Mouse (Mus musculus) cortical plate, adult 2 months (tissue): ENCODE measurements around the gene Clec11a. TPM values are rescaled to one million over a fixed set of nuclear protein-coding genes. Genes with fewer than 3 reads are reported as not detected.
A peak's percentile ranks its signal among the peaks of the same experiment; 100 is the strongest.

Experiments
- H3K27ac ChIP-seq: fragments of 200-500 bp; 2 replicates; pipeline ENCODE4 v1.5.1; 2012; ENCODE audit warnings: low read length, control low read depth, inconsistent platforms; ENCODE audit not compliant: insufficient read depth
- H3K4me1 ChIP-seq: fragments of 200-500 bp; 2 replicates; pipeline ENCODE4 v1.6.1; 2011; ENCODE audit warnings: low read length; ENCODE audit not compliant: control insufficient read depth, insufficient read depth
- H3K4me3 ChIP-seq: fragments of 200-500 bp; 2 replicates; pipeline ENCODE4 v1.5.1; 2011; ENCODE audit warnings: mild to moderate bottlenecking, low read length, control low read depth; ENCODE audit not compliant: insufficient read depth
- CTCF ChIP-seq: fragments of 200-500 bp; IDR thresholded peaks from 2 replicates; pipeline ENCODE4 v1.5.1; 2011; ENCODE audit warnings: mild to moderate bottlenecking, control low read depth, low read length; ENCODE audit not compliant: insufficient read depth; ENCODE audit errors: extremely low read depth
- POLR2A ChIP-seq: fragments of 200-500 bp; IDR thresholded peaks from 2 replicates; pipeline ENCODE4 v1.6.1; 2011; ENCODE audit warnings: mild to moderate bottlenecking, low read length, control low read depth; ENCODE audit not compliant: insufficient read depth; ENCODE audit errors: extremely low read depth
- polyA plus RNA-seq: library from polyadenylated mRNA; depleted of rRNA; stranded (reverse); fragments of >200 nt; gene quantifications from 2 replicates; pipeline ENCODE4 v1.2.3, GENCODE M21; 2012; rRNA removed

The Clec11a gene
- 5.4 and 5.6 TPM in 2 replicates for polyA plus RNA-seq

DNA sequence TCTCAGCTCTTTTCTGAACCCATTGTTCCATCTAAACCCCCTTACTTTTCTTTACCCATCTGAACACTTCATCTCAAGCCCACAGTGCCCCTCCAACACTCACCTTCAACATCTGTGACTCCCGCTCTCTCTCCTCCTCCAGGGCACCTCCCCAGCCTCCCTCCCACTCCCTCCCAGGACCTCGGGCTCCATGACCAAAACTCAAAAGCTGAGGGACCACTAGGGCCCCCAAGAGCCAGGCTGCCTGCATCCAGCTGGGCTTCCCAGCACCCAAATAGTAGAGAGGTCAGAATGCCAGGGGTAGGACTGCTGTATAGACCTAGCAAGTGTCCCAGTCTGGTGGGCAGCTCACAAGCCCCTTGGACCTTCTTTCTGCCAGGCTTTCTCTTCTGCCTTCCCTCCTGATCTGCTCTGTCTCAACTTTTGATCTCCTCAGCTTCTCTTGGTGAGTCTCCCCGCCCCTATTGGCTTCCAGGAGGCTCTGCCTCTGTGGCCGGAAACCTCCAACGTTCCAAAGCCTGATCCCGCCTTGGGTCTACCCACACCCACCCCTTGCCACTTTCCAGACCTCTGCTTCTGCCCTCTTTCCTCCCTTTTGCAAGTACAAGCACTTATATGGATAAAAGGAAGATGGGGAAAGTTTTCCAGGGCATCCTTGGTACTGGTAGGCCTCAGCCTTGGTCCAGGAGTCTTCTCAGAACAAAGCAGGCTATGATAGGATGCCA, at the start of gene Clec11a:
Gene Clec11a (minus strand): TSS at position 387 of the 725 bp plus-strand sequence.
- no peak within 1 kb of the TSS for H3K27ac ChIP-seq
- 0 out of 2 replicates have a peak, but pooled peaks cover 2% of the 10 kb centered on the region for H3K4me1 ChIP-seq
- no peak within 1 kb of the TSS for H3K4me3 ChIP-seq
- TF ChIP-seq POLR2A (no peak), CTCF (no peak)

- H3K27ac ChIP-seq = no peak overlapping the region
- H3K4me3 ChIP-seq = no peak overlapping the region
- peaks cover 2% of the 10 kb centered on the region; the same call in 1 of the 2 replicates for H3K4me1 ChIP-seq
- TF ChIP-seq CTCF (no peak), POLR2A (no peak)
These were observed 48.7 kb upstream of the Clec11a start for GRCm38 (mm10) chr7:44355411-44355810.

- TF ChIP-seq CTCF (no peak), POLR2A (no peak)
- no peaks in the 10 kb centered on the region for H3K4me1 ChIP-seq
- no peak overlapping the region for H3K4me3 ChIP-seq
- H3K27ac ChIP-seq = no peak overlapping the region
These were observed 47.1 kb upstream of the Clec11a start for GRCm38 (mm10) chr7:44353601-44354340.

DNA sequence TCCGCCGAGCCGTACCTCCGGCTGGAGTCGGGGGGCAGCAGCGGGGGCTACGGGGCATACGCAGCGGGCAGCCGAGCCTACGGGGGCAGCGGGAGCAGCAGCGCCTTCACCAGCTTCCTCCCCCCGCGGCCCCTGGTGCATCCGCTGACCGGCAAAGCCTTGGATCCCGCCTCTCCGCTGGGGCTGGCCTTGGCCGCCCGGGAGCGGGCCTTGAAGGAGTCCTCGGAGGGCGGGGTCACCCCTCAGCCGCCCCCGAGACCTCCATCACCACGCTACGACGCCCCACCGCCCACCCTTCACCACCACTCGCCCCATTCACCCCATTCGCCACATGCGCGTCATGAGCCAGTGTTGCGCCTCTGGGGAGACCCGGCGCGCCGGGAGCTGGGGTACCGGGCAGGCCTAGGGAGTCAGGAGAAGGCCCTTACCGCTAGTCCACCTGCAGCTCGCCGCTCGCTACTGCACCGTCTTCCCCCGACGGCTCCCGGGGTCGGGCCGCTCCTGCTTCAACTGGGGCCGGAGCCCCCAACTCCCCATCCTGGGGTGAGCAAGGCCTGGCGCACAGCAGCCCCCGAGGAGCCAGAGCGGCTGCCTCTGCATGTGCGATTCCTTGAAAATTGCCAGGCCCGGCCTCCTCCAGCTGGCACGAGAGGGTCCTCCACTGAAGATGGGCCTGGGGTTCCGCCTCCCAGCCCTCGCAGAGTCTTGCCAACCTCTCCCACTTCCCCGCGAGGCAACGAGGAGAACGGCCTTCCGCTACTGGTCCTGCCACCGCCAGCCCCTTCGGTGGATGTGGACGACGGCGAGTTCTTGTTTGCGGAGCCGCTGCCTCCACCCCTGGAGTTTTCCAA, 46.3 kb upstream of the Clec11a start:
- TF ChIP-seq POLR2A (no peak), CTCF (no peak)
- Histone ChIP-seq H3K27ac (no peak overlapping the region), H3K4me1 (no peaks in the 10 kb centered on the region), H3K4me3 (no peak overlapping the region)

DNA sequence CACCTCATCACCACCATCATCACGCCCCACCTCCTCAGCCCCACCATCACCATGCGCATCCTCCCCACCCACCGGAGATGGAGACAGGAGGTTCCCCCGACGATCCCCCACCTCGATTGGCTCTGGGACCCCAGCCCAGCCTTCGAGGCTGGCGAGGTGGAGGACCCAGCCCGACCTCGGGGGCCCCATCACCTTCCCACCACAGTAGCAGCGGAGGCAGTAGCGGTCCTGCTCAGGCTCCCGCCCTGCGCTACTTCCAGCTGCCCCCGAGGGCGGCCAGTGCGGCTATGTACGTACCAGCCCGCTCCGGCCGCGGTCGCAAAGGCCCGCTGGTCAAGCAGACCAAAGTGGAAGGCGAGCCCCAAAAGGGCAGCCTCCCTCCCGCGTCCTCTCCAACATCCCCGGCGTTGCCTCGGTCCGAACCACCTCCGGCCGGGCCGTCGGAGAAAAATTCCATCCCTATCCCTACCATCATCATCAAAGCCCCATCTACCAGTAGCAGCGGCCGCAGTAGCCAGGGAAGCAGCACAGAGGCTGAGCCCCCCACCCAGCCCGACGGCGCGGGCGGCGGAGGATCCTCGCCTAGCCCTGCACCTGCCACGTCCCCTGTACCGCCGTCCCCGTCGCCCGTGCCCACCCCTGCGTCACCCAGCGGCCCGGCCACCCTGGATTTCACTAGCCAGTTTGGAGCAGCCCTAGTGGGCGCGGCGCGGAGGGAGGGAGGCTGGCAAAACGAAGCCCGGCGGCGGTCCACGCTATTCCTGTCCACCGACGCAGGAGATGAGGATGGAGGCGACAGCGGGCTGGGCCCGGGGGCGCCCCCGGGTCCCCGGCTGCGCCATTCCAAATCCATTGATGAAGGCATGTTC, 45.4 kb upstream of the Clec11a start:
- no peak for TF ChIP-seq POLR2A
- no peak for TF ChIP-seq CTCF
- H3K4me1 ChIP-seq = no peaks in the 10 kb centered on the region
- no peak overlapping the region for H3K4me3 ChIP-seq
- no peak overlapping the region; the same call in 1 of the 2 replicates for H3K27ac ChIP-seq

DNA sequence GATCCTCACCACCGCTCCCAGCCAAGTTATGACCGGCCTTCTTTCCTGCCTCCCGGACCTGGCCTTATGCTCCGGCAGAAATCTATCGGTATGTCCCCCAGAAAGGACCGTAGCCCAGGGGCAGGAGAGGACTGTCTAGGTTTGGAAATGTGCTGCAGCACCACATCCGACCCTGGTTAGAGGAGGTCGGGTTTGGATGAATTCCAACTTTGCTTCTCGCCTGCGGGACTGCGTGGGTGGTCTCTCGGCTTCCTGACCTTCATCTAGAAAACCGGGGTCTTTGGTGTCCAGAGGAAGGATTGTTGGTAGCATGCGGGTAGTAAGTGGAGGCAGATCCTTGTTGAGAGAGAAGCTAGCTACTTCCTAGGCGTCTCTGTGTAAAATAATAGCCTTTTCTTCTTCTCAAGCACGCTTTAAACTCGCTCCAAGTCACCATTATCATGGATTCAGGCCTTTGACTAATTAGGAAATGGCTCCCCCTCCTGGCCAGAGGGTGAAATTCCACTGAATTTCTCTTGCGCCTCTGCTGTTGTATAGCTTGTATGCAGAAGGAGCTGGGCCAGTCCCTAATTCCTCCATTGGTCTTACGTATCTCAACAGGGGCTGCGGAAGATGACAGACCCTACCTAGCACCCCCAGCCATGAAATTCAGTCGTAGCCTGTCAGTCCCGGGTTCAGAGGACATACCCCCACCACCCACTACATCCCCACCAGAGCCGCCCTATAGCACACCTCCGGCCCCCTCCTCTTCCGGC, 44.4 kb upstream of the Clec11a start:
- no peak for TF ChIP-seq POLR2A
- peak; percentile 84 for TF ChIP-seq CTCF
- H3K4me1 ChIP-seq = no peaks in the 10 kb centered on the region
- no peak overlapping the region for H3K27ac ChIP-seq
- no peak overlapping the region for H3K4me3 ChIP-seq

- H3K4me1 ChIP-seq = no peaks in the 10 kb centered on the region
- TF ChIP-seq CTCF (no peak), POLR2A (no peak)
- H3K27ac ChIP-seq = no peak overlapping the region
These were observed 42.3 kb upstream of the Clec11a start for GRCm38 (mm10) chr7:44349043-44349442.

DNA sequence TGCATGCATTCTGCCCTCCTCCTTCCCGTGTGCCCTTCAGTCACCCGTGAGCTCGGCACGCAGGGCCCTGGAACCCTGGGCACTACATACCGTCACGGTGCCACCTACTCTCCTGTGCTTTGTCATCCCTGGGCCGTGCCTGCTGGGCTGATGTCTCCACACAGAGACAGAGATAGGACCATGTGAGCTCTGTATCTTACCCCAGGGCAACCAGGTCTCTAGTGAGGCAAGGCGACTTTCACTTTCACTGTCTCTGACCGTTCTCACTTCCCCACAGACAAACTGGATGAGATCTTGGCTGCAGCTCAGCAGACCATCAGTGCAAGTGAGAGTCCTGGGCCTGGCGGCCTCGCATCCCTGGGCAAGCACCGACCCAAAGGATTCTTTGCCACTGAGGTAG, 37.9 kb upstream of the Clec11a start:
- TF ChIP-seq CTCF (no peak), POLR2A (no peak)
- no peak overlapping the region for H3K4me3 ChIP-seq
- peaks cover 6% of the 10 kb centered on the region for H3K4me1 ChIP-seq
- no peak overlapping the region; the same call in 1 of the 2 replicates for H3K27ac ChIP-seq

More at GRCm38 (mm10) chr7:44349043-44349442, 42.3 kb upstream of the Clec11a start:
- H3K4me3 ChIP-seq = no peak overlapping the region
